Mouse (Mus musculus): ENCODE data around the gene Cdiptos.

Cdiptos gene

DNA sequence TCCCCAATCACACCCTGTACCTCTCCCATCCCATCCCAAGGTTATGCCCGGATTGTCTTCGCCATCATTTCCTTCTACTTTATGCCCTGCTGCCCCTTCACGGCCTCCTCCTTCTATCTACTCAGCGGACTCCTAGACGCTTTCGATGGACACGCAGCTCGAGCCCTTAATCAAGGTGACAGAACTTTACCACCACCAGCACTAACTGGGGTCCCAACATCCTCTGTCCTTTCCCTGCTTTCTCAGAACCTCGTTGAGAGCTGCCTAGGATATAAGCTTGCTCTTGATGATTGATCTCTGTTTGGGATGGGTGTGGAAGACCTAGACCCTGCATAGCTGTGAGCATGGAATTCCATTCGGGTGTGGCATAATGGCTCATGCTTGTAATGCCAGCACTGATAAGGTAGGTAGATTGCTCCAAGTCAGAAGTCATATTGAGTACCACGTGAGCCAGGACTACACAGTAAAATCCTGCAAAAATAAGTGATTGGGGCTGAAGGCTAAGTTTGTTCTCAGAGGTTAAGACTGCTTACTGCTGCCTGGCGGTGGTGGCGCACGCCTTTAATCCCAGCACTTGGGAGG is 1.1 kb upstream of the Cdiptos start:
- DNase-seq (ENCODE audit: low spot score in 2 of 2): no peak

DNA sequence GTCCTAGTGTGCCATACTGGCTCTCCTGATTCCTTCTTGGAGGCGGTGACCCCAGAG is 177 bp downstream of the Cdiptos start, which contains the start of gene Cdipt:
Gene Cdipt (plus strand): TSS at position 22 of the 57 bp plus-strand sequence.
- DNase-seq (ENCODE audit: low spot score in 2 of 2): no peak

DNA sequence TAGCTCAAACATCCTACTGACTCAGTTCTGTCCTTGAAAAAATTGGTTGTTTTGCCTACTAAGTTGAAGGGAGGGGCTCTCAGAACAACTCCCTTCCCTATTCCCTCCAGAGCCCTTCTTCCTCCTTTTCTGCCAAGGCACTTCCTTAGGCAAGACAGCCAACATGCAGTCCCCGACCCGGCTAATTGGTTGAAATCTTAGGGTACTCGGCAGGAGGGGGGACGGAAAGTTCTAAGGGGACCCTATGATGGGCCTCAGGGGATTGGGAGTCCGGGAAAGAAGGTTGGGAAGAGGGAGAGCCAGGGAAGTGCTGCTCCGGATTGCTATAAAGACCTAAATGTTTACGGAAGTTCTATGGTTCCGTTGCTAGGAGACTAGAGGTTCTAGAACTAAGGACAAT is 405 bp downstream of the Cdiptos start:
- no peak for DNase-seq (ENCODE audit: low spot score in 2 of 2)

DNA sequence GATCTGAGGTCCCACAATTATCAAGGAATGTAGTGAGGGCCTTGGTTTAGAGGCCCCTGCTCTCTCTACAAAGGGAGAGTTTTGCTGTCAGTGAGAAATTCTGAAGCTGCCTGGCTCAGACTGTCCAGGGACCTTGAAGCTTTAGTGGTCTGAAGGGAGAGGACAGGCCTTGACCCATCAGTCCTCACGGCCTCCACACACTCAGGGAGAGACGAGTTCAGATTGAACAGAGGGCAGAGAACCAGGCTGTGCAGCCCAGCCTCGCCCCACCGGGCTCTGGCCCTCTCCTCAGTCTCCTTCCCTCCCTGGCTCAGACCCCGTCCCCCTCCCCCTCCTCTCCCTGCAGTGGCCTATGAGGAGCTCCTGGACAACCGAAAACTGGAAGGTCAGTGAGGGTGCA is 8.5 kb downstream of the Cdiptos start:
- no peak for DNase-seq (ENCODE audit: low spot score in 2 of 2)

DNA sequence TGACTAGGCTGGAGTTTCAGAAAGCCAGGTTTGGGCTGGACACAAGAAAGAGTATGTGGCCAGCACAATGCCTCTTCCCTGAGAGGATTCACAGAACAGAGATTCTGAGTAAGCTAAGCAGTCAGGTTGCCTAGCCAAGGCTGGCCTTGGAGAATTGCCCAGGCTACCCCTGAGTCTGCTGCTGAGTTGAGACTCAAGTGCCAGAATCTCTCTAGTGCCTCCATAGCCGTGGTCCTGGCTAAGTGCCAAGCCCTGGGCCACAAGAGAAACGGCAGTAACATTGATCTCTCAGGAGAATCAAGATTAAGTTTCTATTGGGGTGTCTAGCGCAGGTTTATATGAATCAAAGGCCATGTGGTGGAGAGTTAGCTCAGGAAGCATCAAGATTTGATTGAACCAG is 10.3 kb downstream of the Cdiptos start:
- no peak for DNase-seq (ENCODE audit: low spot score in 2 of 2)

DNA sequence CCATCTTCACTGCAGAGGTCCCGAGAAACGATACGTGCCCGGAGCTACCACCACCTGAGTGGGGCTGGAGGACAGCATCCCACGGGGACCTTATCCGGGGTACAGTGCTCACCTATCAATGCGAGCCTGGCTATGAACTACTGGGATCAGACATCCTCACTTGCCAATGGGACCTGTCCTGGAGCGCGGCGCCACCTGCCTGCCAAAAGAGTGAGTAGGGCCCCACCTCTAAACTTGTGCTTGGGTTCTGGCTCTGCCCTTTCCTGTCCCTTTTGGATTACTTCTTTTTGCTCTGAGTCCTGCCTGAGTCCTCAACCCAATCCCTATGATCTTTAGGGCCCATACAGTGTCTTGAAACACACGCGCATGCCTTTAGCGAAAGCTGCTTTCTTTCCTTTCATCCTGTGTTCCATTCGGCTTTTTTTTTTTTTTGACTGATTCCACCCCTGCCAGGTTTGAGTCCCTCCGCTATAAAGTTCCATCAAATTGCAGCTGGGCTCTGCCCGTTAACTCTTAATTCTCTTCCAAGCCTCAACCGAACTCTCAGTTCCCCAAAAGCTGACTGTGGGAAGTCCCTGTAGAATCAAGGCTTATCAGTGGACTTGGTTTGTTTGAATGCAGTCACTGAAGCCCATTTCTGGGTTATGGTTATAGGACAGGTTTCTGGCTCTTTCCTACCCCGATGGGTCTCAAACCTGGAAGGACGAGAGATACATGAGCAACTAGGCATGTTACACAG is 12.2 kb downstream of the Cdiptos start:
- no peak for DNase-seq (ENCODE audit: low spot score in 2 of 2)

DNA sequence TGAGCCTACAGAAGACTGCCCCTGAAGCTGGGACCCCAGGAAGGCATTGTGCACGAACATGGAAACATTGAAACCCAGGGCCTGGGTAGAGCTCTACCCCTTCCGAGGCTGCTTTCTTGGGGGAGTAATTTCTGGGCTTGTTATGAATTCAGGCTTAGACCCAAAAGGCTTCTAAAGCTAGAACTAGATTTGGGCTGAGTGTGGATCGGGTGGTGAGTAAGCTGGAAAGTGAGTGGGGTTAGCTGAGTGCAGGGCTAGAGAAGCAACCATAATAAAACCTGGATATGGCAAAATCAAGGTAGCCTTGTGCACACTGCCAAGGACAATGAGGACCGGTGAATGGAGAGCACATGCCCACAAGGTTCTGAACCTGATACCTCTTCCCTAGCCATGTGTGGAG is 13.9 kb downstream of the Cdiptos start:
- DNase-seq (ENCODE audit: low spot score in 2 of 2): no peak

DNA sequence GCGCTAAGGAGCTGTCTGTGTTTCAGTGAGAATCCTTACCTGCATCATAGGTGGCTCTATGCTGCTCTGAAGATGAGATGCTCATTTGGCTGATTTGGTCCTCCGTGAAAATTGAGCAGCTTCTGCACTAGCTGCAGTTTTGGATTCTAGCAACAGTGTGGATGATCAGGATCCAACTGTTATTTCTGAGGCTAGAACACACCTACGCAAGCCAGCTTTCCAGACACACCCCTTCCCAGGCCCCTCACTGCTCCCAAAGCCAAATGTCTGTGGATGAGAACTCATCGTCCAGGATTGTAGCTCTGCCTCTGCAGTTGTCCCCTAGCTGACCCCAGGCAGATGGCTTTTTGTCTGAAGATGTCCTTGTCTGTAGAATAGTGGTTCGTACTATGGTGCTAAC is 14.8 kb downstream of the Cdiptos start:
- no peak for DNase-seq (ENCODE audit: low spot score in 2 of 2)

DNA sequence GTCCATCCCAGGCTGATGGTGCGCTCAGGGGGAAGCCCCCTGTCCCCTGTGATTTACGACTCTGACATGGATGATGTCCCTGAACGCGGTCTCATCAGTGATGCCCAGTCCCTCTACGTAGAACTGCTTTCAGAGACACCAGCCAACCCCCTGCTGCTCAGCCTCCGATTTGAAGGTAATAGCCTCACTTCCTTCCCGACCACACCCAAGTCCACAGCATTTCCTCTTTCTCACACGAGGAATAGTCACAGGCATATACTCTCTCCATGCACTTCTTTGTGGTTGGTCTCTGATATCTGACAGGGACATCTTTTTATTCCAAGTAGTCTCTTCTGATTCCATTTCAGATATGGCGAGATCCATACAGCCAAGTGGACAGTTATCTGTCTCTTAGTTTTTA is 16.1 kb downstream of the Cdiptos start:
- DNase-seq (ENCODE audit: low spot score in 2 of 2): no peak

DNA sequence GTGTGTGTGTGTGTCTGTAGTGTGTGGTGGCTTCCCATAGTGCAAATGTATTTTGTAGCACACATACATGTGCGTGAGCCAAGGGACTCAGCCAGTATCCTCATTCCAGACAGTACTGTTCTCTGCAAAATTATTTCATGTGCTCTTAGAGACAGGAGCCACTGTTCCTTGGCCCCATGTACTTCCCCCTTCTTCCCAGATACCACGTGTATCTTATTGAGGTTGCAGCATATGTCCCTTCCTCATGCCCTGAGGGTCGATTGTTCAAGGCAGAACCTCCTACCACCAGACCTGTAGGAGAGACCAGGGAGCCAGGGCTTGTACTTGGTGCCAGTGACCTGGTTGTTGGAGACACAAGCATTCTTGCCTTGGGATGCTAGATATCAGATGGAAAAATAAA is 20.8 kb downstream of the Cdiptos start:
- DNase-seq (ENCODE audit: low spot score in 2 of 2): no peak

DNA sequence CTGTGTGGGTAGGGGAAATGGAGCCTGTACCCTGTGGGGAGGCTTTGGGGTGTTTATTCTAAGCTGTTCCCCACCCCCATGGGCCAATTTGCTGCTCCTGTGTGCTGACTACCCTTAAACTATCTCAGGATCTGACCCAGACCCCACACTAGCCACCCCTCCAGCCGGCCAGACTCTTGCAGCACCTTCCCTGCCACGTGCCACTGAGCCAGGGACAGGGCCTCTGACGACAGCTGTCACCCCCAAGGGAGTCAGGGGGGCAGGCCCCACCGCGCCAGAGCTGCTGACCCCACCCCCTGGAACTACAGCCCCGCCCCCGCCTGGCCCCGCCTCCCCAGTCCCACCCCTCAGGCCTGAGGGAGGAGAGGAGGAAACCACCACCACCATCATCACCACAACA is 23.3 kb downstream of the Cdiptos start:
- no peak for DNase-seq (ENCODE audit: low spot score in 2 of 2)

DNA sequence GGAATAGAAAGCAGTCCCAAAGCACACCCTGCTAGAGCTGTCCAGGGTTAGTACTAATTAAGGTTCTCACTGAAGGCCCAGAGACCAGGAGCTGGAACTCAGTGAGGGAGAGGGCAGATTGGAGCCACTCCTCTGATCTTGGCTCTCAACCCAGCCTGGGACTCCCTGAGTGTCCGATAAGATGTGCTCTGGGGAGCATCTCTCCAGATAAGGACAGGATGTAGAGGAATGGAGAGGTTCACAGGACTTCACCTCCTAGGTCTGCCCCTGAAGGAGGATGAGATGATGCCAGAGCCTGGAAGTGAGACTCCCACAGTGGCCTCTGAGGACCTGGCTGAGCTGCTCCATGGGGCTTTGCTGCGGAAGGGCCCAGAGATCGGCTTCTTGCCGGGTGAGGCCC is 24.2 kb downstream of the Cdiptos start:
- DNase-seq (ENCODE audit: low spot score in 2 of 2): no peak

DNA sequence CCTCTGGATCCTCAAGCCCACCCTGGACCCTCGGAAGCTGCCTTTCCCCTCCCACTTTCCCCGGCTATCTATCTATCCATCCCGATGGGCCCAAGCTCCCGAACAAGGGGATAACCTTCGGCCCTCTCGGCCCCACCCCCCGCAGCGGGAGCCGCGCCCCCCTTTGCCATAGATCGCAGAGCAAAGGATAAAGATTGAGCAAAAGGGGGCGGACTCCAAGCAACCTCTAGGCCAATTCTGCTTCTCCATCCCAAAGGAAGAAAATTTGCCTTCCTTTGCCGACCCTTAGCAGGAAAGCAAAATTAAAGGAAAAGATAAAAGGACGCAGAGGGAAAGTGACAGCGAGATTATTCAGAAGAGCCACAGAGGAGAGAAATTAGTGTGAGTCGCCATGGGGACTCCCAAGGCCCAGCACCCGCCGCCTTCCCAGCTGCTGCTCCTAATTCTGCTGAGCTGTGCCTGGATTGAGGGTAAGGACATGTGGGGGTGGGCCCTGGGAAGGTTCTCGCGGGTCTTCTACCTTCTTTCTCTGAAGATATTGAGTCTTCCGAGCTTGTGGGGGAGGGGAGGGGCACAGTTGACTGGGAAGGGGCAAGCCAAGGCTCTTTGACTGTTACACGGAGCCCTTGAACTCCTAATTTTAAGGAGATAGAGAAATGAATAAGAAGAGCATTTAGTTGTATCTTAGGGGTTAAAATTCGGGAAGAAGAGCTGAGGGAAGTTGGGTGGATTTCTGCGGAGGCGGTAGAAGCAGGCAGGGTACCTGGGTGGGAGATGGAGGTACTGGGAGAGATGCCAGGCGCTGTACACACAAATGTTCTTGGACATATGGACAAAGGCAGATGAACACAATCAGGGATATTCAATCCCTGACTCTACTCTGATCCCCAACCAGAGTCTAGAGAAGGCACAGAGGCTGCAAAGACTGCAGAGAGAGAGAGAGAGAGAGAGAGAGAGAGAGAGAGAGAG is 25.0 kb downstream of the Cdiptos start:
- peak in 1 of 2 experiments; percentile 59 for DNase-seq (ENCODE audit: low spot score in 2 of 2)

DNA sequence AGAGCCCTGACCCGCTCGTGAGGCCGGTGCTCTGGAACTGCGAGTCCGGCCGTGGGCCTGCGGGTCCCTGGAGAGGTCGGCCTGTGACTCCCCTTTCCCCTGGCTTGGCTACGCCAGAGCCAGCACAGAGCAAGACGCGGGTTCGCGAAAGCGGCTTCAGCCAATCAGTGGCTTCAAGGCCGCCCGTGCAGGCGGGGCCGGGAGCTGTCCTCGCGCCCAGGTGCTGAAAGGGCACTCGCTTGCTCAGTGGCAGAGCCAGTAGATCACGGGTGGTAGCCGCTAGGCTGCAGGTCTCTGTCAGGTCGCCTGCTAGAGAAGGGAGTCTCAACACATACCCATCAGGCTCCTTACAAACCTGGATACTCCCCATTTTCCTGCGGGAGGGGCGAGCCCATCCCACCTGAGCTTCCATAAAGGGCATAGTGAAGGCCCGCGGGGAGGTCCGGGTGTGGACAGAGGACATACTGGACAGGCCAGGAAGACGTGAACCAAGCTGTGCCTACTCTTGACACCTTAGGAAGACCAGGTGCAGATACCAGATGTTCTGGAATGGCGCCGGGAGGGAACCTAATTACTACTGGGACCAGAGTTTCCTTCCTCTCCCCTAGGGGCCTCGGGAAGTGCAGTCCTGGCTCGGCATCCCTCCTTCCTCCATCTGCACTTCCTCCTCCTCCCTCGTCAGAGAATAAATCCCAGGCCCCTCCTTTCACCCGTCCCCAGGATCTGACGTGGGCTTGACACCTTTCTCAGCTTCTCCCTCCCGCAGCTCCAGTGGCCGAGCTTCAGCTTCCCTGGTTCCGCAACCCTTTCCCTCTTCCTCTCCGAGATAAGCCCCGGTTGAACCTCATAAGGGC is 25.9 kb downstream of the Cdiptos start, which contains the start of gene Sez6l2:
Gene Sez6l2 (plus strand): TSS at position 771 of the 854 bp plus-strand sequence.
- DNase-seq (ENCODE audit: low spot score in 2 of 2): peak; percentile 79 to 83

DNA sequence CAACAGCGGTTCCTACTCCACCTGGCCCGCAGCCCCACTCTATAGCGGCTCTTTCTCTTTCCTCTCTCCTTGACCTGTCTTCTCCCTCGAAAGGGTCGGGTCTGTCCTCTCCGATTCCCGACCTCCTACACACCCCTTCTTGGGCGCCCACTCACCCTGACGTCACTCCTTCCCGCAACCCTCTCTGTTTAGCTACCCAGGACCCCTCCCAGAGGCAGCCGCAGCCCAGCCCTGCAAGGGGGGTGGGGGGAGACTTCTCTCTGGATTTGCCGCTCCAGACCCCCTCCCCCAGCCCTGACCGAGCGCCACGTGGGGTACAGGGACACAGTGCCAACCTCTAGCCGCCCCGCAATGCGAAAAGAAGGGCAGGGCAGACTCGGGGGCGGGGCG is 26.5 kb downstream of the Cdiptos start, which contains the start of gene Asphd1:
Gene Asphd1 (minus strand): TSS at position 180 of the 390 bp plus-strand sequence.
- peak in 1 of 2 experiments; percentile 72 for DNase-seq (ENCODE audit: low spot score in 2 of 2)

DNA sequence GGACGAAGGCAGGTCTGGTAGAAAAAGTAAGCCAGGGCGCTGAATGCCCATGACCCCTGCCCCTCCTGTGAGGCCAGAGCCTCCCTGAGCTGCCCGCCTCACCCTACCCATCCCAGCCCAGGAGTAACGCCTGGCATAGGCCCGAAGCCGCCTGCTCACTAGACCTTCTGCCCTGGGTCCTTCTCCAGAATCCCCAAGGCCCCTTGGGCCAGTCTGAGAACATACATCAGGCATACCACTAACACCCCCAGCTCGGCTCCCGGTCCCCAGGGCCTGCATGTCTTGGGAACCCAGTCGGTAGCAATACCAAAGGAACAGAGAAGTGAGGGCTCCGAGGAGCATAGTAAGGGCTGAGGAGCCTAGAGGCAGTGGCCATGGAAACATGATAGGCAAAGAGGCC is 27.3 kb downstream of the Cdiptos start:
- no peak for DNase-seq (ENCODE audit: low spot score in 2 of 2)

DNA sequence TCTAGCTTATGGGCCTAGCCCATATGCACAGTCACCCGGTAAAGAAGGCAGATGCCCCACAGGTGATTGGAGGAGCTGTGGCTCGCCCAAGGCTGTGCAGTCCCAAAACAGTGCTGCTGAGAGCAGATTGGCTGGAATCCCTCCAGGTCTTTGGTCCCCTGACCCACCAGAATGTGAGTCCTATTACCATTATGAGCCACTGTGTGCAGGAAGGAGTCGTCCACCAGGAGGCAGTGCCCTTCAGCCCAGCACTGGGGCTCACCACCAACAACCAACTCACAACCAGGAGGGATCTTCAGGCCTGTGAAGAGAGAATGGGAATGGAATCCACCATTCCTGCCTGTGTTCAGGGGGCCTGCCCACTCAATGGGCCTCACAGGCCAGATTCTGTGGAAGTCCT is 29.4 kb downstream of the Cdiptos start:
- DNase-seq (ENCODE audit: low spot score in 2 of 2): peak in 1 of 2 experiments; percentile 55

DNA sequence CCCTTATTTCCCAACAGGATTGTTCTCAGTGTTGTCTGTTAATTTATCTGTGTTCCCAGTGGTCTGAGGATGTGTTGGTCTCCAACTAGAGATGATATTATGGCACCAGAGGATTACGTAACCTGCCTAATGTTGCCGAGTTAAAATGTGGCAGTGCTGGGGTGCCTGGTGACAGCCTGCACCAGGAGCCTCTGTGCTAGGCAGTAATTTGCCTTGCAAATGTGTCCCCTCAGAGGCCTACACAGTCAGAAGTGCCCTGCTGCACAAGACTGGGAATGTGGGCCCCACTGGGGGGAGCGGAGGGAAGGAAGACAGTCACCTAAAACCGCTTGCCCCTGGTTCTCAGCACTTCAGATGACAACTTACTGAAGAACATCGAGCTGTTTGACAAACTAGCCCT is 34.1 kb downstream of the Cdiptos start:
- DNase-seq (ENCODE audit: low spot score in 2 of 2): no peak

DNA sequence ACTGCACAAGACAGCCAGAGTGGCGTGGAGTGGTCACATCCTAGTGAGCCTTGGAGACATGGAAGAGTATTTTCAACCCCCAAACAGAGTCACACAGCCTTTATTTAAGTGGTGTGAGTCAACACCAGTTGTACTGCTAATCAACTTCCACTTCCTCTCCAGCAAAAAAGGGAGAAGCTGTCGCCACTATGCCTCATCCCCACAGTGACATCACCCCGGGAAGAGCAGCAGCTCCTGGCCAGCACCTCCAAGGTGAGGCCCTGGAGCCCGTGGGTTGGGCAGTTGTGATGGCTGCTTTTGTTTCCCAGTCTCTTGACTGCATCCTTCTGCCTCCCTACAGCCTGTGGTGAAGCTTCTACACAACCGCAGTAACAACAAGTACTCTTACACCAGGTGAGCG is 34.7 kb downstream of the Cdiptos start:
- no peak for DNase-seq (ENCODE audit: low spot score in 2 of 2)

DNA sequence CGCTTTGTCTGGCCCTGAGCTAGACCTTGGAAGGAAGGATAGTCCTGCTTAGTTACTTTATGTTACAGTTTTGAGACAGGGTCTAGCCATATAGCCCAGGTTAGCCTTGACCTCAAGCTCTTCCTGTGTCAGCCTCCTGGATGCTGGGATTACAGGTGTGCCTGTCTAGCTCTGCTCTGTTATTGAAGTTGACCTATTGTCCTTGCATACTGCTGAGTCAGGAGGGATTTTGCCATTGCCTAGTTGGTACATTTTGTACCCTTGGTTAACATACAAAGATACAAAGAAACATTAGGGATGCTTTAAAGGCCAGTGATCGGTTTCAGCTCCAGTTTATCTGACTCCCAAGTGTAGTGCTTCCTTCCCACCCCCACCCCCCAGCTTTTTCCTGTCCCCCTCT is 43.2 kb downstream of the Cdiptos start:
- DNase-seq (ENCODE audit: low spot score in 2 of 2): no peak

DNA sequence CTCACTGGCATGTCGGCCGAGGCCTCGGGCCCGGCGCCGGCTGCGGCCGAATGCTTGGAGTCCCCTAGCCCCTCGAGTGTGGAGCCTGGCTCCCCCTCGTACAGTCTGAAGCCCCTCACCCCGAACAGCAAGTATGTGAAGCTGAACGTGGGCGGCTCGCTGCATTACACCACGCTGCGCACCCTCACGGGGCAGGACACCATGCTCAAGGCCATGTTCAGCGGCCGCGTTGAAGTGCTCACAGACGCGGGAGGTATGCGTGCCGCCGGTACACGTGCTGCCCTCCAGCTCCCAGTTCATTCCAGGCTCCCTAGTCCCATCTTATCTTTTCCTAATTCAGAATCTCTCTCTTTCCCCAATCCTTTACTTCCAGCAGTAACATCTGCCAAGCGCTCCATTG is 46.9 kb downstream of the Cdiptos start:
- no peak for DNase-seq (ENCODE audit: low spot score in 2 of 2)

All from cerebellum, postnatal 4 days (tissue).